Mouse (Mus musculus) cerebellum, adult 11 months (tissue): ENCODE measurements around the gene Cux1.
A peak's percentile ranks its signal among the peaks of the same experiment; 100 is the strongest.

Source experiments
- DNase-seq: peaks from one replicate; pipeline ENCODE4 v3.0.0; 2022

Gene Cux1

GRCm38 (mm10) chr5:136567176-136568025 lies at the start of gene Cux1:
Cux1 (minus strand) TSS chr5:136567490.
- peak; percentile 81 for DNase-seq

GRCm38 (mm10) chr5:136612391-136612790 lies 45.1 kb upstream of the Cux1 start:
- no peak for DNase-seq

GRCm38 (mm10) chr5:136608814-136609434 lies 41.6 kb upstream of the Cux1 start:
- DNase-seq, result no peak

DNA sequence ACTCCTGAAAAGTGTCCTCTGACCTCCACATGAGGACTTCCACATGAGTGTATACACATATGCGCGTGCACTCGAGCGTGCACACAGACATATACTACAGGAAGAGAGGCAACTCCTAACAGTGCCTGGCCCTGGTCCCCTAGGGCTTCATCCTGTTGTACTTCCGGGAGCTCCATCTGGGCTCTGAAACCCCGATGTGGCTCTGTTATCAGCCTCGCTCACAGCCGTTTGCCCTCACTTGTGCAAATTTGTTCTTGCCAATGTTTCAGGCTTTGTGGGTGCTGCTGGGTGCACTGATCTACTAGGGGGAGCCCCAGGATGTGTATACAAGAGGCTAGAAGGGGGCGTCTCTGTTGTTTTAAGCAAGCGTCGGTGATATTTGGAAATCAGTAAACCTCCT lies 37.9 kb upstream of the Cux1 start:
- DNase-seq, result no peak

DNA sequence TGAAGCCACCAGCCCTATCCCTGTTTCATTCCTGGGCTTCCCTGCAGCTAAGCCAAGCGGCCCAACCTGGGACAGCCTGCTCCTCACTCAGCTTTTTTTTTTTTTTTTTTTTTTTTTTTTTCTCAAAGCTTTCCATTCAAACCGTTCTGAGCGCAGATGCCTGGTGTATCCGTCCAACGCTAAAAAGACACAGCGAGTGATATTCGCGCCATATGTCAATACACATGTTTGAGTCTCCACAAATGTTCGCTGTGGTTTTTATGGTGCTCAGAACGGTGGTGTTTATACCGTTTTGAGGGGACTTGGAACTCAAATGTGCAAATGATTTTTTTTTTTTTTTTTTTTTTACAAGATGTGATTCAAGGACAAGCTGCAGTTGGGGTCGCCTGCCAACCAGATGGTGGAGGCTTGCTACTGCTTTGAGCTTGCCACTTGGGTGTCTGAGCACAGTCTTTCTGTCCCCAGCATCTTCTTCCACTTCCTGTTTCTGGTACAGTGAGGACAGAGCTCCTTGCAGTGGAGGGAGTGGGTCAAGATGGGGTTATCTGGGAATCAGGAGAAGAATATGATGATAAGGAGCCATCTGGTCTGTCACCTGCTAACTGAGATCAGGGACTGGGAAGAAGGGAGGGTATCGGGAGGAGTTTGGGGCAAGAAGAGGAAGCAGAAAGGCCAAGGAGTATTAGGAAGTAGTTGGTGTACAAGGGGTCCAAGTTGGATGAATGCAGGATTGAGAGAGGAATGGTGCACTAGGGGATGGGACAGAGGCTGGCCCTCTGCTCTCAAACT lies 36.1 kb upstream of the Cux1 start:
- DNase-seq, result peak; percentile 8

- no peak for DNase-seq
Observed at GRCm38 (mm10) chr5:136600511-136600910, 33.2 kb upstream of the Cux1 start.

GRCm38 (mm10) chr5:136594896-136595540 lies 27.7 kb upstream of the Cux1 start:
- no peak for DNase-seq

GRCm38 (mm10) chr5:136591816-136592499 lies 24.7 kb upstream of the Cux1 start:
- DNase-seq, result no peak

DNA sequence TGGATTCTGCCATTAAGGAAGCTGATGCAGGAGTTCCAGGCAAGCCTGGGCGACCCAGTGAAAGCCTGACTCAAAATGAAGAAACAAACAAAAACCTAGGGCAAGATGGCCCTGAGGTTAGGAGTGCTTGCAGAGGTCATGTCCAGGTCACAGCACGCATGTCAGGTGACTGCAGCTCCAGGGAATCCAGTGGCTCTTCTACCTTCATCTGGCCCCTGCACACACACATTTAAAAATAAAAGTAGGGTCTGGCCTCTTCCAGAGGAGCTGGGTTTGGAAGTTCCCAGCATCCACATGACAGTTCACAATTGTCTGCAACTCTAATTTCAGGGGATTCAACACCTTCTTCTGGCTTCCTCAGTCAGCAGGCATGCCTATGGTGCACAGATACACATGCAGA lies 21.7 kb upstream of the Cux1 start:
- DNase-seq, result no peak

- DNase-seq, result no peak
Observed at GRCm38 (mm10) chr5:136588471-136588870, 21.2 kb upstream of the Cux1 start.

DNA sequence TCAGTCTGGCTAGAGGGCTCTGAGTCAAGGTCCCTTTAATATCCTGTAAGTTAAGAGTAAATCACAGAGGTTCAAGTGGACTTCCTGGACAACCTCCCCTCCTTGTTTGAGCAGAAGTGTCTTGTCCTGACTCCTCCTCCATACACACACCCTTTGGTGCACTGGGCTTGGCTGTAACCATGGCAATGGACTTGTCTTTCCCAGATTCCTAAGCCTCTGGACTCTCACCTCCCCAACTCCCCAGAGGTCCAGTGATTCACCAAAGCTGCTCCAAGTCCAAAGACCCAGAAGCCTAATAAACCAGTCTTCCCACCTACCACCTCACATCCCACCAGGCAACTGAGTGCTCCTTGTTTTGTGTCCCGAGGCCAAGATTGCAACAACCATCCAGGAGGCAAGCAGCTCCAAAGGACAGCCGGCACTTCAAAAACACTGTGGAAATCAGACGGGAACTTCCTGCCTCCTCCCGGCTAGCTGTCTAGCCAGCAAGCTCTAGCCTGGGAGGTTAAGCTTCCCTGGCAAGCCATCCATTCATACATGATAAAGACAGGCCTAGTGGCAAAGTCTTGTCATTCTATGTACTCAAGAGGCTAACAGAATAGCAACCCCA lies 17.5 kb upstream of the Cux1 start:
- DNase-seq, result no peak

DNA sequence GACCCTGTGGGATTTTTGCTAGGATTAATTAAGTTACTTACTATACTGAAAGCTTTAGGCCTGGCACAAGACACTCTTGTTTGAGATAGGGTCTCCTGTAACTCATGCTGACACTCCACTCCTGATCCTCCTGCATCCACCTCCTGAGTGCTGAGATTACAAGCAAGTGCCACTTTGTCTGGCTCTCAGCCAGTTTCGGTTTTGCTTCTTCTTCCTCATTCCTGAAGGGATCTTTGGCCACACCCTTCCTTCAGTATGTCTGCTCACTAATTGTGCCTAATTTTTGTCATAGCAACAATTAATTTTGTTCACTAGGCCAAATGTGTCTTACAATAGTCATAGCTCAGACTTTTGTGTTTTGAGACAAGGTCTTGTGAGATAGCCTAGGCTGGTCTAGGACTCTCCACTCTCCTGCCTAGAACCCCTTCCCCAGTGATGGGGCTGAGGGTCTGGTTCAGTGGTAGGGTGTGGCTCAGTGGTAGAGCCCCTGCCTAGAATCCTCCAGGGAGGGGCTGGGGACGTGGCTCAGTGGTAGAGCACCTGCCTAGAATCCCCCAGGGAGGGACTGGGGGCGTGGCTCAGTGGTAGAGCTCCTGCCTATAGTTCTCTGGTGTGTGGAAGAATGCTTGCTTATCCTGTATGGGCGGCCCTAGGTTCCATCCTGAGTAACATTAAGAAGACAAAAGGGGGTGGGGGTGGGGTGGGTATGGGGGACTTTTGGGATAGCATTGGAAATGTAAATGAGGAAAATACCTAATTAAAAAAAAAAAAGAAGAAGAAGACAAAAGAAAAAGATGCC lies 16.6 kb upstream of the Cux1 start:
- no peak for DNase-seq

GRCm38 (mm10) chr5:136583256-136583655 lies 16.0 kb upstream of the Cux1 start:
- DNase-seq, result no peak

DNA sequence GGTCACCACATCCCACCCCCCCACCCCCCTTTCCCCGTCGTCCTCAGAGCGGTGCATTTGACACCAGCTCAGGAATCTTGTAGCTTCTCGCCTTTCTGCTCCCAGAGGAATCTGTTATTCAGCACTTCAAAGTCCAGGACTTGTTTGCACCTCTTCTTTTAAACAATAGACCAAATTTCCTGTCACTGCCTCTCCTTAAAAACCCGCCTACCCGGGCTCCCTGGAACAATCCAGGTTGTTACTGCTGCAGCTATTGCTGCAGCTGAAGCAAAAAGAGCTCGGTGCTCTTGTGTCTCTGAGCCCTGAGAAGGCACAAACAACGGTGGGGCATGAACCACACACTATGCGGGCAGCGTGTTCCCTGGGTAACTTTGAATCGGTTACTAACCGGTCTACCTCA lies 14.9 kb upstream of the Cux1 start:
- no peak for DNase-seq

GRCm38 (mm10) chr5:136581625-136582024 lies 14.3 kb upstream of the Cux1 start:
- no peak for DNase-seq

- DNase-seq, result no peak
Observed at GRCm38 (mm10) chr5:136581166-136581565, 13.9 kb upstream of the Cux1 start.

- no peak for DNase-seq
Observed at GRCm38 (mm10) chr5:136578201-136578600, 10.9 kb upstream of the Cux1 start.

DNA sequence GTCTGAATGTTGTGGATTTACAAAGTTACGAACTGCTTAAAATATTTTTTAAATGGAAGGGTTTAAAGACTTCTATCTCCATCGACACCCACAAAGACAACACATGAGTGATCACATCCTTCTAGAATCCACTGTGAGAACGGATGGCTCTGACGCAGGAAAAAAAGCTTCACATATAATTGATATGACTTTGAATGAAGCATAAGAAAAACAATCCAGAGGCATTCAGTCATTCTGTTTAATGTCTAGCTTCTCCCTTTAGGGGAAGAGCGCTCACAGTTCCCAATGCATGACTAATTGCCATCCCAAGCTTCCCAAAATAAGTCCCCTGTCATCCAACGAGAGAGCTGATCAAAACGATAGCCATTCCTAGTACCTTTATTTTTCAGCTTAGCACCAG lies 2.9 kb upstream of the Cux1 start:
- DNase-seq, result no peak

- peak; percentile 82 for DNase-seq
Observed at GRCm38 (mm10) chr5:136568776-136569175, 1.5 kb upstream of the Cux1 start.

DNA sequence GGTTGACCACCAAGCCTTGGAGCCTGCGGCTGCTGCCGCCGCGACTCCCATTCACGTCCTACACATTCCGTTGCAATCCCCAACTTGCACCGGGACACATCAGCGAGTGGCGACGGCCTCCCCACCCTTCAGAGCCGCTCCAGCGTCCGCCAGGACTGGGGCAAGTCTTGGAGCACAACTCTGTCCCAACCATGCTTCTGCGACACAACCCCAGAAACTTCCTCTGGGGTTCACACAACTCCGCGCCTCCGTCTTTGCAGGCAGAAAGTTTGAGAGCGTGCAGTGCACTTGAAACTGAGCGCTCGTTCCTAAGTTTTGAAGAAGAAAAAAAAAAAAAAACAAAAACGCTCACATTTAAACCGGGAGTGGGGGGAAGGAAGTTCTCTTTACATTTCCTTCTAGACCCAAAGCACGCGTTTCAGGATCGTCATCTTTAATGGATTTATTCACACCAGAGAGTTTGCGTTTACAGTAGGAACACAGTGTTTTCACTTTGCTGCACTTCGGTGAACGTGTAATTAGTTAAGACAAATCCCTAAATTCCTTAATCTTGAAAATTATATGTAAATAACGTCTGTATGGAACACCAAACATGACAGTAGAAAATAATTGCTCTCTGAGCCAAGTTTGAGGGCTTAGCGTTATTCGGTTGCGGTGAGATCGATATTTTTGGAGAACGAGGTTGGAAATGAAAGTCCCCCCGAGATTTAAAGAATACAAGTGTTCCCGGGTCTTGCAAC lies 906 bp upstream of the Cux1 start:
- peak; percentile 38 for DNase-seq

DNA sequence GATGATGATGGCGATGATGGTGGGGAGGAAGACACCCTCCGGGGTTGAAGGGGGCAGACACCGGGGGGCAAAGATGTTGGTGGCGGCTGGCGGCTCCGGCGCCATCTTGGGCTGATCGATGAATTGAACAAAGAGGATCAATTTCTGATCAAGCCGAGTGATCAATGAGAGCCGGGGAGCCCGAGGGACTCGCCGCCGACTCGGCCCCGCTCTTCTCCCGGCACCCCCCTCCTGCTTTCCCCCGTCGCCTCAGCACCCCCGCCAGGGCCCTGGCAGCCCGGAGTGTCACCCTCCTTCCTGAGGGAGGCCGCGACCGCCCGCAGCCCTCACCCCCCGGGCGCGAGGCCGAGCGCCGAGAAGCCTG lies 496 bp downstream of the Cux1 start:
- peak; percentile 47 for DNase-seq
